Mouse (Mus musculus) regulatory T cell (primary cell): ENCODE results near the gene Itgb5.

ENCODE experiments used
- in situ Hi-C: fragments of 300-600 bp; cut with MboI, MseI; formaldehyde crosslinking; loops from one replicate; pipeline ENCODE4 v1.15.1; 2025; ENCODE audit warnings: high pct_unique_total_duplicates

The Itgb5 gene

DNA sequence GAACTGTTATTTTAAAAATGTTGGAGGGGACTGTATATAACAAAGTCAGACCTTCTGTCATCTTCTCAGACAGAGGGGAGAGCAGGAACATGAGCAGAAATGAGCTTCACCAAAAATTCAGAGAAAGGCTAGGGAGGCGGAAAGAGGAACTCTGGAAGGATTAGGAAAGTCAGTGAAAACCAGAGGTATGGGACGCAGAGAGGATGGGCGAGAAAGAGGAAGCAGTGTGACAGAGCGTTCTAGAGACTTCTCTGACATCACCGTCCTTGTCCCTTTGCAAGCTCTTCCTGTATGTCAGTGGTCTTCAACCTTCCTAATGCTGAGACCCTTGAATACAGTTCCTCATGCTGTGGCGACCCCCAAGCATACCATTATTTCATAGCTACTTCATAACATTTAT is 155.9 kb downstream of the Itgb5 start:
- in situ Hi-C loops: no loop called here

DNA sequence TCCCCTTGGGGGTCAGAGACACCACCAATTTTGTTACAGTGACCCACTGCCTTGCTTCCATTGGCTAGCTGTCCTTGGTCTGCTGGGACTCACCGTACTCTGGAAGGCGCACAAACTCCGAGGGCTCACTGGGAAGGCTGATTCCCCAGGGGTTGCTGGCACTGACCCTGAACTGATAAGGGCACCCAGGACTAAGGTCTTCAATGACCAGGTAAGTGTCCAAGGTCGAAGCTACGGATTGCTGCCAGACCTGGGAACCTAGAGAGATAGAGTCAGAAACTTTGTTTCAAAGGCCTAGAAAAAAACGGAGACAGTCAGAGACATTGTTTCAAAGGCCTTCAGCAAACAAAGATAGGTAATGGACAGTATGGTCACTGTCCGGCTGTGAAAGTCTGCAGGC is 157.5 kb downstream of the Itgb5 start:
- in situ Hi-C loops: no loop called here

DNA sequence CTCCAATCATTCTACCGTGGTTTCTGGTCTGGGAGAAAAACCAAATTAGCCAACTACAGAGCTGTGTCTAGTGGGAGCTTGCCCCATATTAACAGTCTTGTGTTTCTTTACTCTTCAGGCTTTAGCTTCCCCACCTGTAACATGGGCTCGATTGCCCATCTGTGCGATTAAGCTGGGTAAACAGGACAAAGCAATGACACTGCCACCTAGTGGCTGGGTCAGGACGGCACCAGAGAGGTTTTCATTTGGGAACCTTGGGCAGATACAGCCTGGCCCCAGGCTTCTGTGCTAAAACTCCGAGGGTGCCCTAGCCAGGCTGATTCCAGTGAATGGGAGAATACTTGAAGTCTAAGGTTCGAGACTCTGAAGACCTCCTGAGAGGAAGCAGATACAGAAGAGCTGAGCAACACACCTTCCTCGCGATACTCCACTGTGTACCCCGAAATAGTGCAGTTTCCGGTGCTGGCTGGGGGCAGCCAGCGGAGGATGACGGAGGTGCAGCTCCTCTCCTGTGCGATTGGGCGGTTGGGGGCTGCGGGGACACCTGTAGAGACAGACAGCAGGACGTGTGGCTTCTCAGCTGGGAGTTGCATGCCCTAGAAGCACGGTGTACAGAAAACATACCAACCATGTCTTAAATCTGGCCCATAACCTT is 159.0 kb downstream of the Itgb5 start:
- in situ Hi-C loops: no loop called here

DNA sequence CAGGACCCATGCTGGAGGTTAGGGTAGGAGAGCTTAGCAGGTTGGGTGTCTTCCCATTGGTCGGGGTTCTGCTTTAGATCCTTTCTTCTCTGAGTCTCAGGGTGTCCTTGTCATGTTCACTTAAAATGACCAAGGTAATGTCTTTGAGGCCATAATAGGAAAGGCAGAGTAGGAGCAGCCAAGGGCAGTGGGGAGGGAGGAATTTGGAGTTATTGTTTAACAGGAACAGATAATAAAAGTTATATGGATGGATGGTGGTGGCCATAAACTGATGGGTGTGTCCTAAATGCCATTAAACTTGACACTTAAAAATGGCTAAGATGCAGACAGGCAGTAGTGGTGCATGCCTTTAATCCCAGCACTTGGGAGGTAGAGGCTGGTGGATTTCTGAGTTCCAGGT is 159.6 kb downstream of the Itgb5 start:
- in situ Hi-C loops: no loop called here

DNA sequence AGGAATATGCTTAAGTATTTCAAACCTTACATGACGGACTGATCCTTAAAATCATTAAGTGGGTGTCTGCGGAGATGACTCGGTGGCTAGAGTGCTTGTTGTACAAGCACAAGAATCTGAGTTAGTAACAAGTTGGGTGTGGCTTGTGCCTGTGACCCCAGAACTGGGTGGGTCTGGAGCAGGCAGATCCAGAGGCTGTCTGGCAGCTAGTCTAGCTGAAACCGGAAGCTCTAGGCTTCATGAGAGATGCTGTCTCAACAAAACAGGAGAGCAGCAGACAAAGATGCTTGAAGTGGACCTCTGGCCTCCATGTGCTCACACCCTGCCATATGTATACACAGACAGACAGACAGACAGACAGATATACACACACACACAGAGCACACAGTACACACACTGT is 161.2 kb downstream of the Itgb5 start:
- in situ Hi-C loops: no loop called here

DNA sequence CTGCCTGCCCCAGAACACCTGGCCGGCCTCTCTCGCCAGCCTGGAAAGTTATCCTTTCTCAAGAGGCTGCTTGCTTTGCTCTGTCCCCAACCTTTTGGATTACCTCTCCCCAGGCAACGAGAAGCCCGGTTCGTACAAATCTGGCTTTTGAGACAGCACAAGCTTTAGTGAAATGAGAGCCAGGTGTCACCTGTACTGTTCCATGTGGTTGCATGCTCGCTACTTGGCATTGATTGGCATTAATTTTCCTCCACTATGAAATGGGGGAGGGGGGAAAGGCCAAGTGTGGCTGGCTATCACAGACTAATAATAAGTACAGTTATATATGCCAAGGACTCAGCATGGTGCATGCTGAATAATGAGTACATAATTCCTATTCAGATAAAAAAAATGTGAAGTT is 164.9 kb downstream of the Itgb5 start:
- in situ Hi-C loops: no loop called here

DNA sequence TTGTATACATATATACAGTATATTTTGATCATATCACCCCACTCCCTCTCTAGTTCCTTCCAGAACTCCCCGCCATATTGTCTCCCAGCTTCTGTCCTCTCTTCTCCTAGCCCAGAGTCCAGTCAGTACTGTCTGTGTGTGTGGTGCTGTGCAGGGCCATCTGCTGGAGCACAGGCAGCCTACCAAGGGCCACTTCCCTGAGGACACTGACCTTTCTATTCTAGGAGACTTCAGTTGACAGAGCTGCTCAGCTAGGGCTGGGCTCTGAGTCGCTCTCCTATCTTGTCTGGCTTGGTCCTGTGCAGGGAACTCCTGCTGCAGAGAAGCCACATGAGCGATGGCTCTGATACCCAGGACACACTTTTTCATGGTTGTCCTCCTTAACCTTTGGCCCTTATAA is 166.0 kb downstream of the Itgb5 start:
- in situ Hi-C loops: loop anchor here (5.0 kb wide), 2 partner anchors 42 to 122 kb away; no protein-coding TSS in a partner anchor

DNA sequence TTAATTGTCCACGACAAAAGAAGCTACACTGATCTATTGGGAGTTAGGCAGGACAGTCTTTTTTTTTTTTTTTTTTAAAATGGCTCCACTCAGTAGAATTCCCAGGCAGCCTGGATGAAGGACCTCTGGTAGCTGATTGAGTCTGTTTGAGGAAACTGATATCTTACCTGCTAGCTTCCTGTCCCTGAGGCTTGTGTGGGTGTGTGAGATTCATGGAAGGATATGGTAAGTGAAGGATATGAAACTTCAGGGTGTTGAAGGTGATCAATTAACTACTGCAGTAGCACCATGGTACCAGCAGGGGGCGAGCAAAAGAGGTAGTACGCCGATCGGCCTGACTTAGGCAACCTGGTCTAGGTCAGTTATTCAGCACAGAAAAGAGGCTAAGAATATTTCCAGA is 166.6 kb downstream of the Itgb5 start:
- in situ Hi-C loops: loop anchor here (5.0 kb wide), 2 partner anchors 41 to 121 kb away; no protein-coding TSS in a partner anchor

DNA sequence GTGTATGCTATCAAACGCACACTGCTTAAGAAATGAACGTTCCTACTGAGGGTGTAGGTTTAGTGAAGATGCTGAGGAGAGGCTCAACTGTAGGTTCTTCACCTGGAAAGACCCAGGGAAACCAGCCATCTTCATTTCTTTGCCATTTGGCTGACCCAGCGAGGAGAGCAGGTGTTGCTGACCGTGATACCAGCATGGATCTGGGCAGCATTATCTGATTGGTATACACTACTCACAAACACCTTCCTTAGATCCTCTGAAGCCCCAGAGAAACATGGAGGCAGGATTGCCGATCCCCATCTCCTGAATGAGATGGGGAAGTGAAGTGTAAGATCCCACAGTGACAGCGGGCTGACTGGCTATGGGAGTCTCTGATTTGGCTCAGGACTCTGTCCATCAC is 168.5 kb downstream of the Itgb5 start:
- in situ Hi-C loops: loop anchor here (5.0 kb wide), 2 partner anchors 39 to 119 kb away; no protein-coding TSS in a partner anchor
